Mouse (Mus musculus) stomach, postnatal 0 days (tissue): ENCODE measurements at regions not wholly inside any gene's neighbourhood (a gene's known extent, or its start where the extent isn't known, plus 50 kb on each side); places are given as distances from the start of the nearest gene placed in this dataset.

Experiments
- CTCF ChIP-seq: IDR thresholded peaks from 2 replicates; pipeline ENCODE4 v1.5.1; 2016; ENCODE audit warnings: antibody characterized with exemption, low read depth, mild to moderate bottlenecking, moderate library complexity
- EP300 ChIP-seq: optimal IDR thresholded peaks from 2 replicates; pipeline ENCODE3; 2016; ENCODE audit warnings: antibody characterized with exemption

- TF ChIP-seq CTCF: no peak
- no peak for TF ChIP-seq EP300
These were observed 212.3 kb upstream of the Pik3r1 start for GRCm38 (mm10) chr13:101980171-101980835.
